Mouse (Mus musculus) bone marrow macrophage, adult 2 months (primary cell): ENCODE results near the gene Cdc42ep5.

ENCODE experiments used
- CTCF ChIP-seq: IDR thresholded peaks from 2 replicates; pipeline ENCODE4 v1.5.1; 2012; ENCODE audit warnings: low read depth, mild to moderate bottlenecking, low read length, moderate library complexity
- POLR2A ChIP-seq: IDR thresholded peaks from 2 replicates; pipeline ENCODE4 v1.6.1; 2012; ENCODE audit warnings: mild to moderate bottlenecking, low read depth, low read length, borderline replicate concordance

DNA sequence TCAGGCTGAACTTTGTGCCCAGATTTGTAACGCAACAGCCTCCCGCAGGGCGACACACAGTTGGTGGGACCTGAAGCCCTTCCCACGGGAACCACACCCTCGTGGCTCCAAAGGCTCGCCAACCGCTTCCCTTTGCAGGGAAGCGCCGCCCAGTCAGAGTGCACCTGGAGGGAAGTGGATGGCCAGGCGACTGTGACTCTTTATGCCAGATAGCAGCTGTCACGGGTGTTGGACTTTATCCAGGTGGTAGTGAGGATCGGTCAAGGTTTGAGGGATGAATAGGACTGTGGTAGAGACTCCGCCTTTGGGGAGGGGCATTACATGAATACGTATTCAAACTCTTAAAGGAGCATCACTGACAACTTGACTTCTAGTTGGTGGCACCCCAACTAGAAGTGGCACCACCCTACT, 13.8 kb downstream of the Cdc42ep5 start:
- TF ChIP-seq CTCF (no peak), POLR2A (no peak)
